Mouse (Mus musculus): ENCODE results near the gene Yju2.

Gene Yju2

DNA sequence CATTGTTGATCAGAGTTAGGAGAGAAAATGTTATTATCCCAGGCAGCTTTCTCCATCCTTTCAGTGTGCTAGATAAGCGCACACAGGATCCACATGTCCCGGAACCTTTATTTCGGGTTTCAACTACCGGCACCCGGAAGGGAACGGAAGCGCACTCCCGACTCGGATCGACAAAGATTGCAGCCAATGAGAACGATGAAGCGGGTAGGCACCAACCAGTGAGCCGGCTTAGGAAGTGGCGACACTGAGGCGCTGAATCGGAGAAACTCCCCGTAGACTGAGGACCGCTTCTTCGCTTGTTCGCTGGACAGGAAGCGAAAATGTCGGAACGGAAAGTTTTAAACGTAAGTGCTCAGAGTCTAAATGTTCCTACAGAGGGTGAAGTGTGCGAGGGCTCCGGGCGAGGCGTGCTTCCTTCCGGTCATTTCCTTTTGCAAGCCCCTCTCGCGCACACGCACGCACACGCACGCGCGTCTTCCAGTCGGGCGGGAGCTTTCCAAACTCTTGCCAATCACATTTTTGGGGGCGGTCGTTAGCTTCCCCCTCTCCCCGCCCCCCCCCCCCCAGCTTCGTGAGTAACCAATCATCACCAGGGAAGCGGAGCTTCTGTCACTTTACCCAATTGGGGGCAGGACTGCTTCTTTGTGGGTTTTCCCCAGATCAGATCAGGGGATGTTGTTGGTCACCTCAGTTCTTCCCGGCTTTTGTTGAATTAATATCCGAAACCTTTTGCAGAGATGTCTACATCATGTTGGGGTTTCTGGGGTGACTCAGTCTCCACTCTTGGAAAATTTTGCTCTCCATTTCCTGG lies at the start of gene Yju2:
TSS of gene Yju2 (plus strand) at position 182 of the 811 bp plus-strand sequence.
- DNase-seq: peak; percentile 96

DNA sequence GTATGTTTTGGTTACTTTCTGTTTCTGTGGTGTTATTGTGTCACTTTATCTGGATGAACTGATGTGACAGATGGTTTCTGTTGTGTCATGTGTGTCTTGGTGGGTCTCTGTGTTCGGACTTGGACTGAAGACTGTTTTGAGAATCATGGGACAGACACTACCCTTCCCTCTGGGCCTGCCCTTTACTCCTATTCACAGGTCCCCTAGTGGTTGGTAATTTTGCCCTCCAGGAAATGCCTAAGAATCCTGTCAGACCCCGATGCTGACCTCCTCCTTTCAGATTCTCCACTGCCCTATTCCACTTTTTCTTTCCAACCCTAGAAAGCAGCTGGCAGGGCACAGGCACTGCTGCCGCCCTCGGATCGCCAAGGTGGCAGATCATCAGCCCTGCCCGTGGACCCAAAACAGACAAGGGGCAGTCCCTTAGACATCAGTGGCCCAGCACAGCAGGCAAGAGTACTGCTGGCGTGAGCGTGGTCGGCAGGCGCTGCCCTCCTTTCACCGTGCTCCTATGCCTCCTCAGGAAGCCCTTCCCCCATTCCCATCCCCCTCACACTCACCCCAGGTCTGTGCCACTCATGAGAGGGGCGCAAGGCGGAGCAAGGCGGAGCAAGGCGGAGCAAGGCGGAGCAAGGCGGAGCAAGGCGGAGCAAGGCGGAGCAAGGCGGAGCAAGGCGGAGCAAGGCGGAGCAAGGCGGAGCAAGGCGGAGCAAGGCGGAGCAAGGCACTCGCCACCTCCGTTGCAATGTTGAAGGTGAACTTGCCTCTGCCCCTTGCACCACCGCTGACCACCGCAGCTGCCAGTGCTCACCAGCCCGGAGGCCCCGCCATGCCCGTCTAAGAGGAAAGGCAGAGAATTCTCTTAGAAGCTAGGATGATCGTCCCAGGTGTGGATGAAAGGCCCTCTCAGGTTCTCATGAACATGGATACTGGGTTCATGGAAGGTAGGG lies 27.1 kb upstream of the Yju2 start:
- DNase-seq: peak; percentile 73

DNA sequence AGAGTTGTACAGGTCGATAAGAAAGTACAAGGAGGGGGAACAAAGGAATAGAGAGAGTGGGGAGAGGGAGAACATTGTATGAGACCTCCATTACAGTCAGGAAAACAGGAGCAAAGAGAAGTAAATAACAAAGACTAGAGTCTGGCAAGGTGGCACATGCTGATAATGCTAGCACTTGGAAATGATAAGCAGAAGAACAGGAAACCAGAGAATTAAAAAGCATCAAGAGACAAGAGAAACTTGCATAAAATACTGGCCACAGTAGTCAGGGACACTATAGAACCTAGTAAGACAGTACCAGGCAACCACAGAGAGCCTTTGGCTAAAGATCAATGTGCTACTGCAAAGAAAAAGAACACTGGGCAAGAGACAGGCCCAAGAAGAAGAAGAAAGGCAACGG lies 26.3 kb upstream of the Yju2 start:
- no peak for DNase-seq

DNA sequence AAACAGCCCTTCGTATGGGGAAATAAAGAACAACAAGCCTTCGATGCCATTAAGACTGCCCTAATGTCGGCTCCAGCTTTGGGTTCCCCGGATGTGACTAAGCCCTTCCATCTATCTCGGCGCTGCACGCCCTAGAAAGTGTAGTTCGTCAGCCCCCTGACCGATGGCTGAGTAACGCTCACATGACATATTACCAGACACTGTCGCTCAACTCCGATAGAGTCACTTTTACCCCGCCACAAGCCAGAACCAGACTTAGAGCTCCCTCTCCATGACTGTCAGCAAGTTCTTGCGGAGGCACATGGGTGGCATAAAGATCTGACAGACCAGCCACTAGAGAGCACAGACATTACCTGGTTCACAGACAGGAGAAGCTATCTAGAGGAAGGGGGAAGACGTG lies 25.7 kb upstream of the Yju2 start:
- no peak for DNase-seq

DNA sequence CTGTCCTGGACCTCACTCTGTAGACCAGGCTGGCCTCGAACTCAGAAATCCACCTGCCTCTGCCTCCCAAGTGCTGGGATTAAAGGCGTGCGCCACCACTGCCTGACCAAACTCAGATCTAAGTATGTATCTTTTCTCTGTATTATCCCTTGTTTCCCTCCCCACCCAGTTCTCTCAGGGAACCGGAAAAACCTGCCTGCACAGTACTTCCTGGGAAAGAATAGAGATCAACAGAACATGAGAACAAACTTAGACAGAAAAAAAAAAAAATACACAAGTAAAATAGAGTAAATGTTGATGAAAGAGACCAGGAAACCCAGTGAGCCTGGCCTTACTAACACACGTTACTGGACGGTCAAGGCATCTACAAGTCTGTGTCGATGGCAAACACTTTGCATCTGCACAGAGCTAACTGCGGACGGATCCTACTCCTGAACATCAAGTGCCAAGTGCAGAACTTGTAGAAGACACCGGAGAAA lies 14.5 kb upstream of the Yju2 start:
- DNase-seq: peak; percentile 42

DNA sequence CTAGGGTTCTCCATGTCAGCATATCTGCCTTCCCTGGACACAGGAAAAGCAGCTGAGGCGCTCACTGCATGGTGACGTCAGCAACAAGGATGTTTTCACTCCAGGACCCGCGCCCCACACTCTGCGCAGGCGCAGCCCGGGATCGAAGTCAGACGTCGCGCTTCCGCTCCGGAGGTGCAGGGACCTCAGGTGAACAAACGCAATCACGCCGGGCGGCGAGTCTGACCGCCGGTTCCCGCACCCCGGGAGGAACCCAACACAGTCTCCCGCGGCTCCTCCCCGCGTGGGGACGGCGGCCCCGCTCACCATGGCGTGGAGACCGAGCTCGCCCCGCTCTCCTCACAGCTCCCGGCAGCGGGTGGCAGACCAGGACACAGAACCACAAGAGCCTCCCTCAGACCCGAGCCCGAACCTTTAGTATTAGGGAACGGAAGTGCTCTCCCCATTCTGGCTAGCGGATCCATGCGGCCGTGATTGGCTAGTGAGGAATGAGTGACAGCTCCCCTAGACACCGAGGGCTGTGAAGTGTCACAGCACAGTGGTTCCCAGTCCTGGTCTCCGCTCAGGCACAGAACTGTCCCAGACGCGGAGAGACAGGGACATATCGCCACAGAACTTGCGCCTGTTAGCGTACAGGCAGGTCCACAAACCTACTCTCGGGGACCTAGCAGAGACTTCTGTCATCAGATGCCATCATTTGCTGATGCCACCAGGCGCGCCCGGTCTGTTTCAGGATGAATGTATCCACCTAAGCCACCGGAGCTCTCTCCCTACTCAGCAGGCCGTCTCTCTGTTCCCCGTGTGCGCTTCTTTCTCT lies 13.8 kb upstream of the Yju2 start:
- peak; percentile 96 for DNase-seq

DNA sequence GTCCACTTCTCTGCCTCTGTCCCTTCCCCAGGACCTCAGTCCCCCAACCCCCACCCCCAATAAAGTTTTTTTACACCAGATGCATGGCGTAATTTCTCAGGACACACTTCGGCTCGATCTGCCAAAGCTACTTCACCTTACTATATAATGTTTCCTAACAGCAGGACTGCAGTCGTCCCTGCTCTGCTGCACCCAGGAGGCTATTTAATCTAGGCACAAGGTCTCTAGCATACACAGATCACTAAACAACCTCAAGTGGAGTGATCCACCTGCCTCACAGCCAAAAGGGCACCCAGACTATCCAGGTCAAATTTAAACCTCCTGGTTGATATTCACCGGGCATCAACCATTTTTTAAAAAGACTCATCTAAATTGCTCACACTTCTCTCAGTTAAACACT lies 13.2 kb upstream of the Yju2 start:
- DNase-seq: no peak

DNA sequence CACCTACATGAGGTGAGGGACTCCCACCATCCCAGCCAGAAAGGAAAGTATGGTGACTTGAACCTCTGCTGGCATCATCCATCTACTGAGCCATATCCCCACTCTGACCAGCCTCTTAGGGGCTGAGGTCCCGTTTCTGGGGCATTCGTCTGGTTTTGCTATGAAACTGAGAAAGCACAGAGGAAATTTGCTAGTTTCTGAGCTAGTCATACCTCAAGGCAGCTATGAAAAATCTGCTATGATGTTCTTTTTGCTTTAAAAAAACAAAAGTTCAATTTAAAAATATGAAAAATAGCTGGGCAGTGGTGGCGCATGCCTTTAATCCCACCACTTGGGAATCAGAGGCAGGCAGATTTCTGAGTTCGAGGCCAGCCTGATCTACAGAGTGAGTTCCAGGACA lies 10.3 kb upstream of the Yju2 start:
- no peak for DNase-seq

DNA sequence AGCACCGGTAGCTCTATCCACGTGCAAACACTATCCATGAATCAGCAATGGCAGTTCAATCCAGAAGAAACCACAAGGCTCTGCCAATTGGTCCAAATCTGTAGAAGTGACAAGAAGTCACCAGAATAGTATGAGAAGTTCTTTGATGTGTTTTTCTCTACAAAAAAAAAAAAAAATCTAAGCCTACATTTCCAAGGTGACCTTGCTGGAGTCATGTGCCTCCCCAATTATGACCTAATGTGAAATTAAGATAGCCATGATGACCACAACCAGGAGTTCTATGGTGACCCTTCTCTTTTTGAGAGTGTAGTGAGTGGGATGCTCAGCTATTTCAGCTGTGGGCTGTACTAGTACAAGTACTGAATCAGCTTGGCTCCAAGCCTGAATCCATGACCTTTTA lies 9.5 kb upstream of the Yju2 start, which contains the start of gene Zfp119b:
TSS of gene Zfp119b (minus strand) at position 101 of the 400 bp plus-strand sequence.
- DNase-seq: no peak

DNA sequence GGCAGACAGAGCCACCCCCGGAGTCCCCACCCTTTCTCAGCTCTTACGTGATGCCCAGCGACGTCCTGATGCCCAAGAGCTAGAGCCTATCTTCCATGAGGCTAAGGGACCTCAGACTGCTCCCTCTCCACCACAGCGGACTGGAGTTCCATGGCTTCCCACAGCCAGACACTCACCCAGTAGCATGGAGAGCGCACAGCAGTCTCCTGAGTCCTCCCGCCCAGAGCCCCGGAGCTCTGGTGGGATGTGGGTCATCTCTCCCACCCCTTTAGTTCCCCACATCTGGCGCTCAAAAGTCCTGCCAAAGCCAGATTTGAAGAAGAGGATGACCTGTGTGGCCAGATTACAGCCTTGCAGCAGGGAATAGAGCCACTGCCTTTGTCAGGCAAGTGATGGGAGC lies 8.3 kb upstream of the Yju2 start:
- DNase-seq: no peak

DNA sequence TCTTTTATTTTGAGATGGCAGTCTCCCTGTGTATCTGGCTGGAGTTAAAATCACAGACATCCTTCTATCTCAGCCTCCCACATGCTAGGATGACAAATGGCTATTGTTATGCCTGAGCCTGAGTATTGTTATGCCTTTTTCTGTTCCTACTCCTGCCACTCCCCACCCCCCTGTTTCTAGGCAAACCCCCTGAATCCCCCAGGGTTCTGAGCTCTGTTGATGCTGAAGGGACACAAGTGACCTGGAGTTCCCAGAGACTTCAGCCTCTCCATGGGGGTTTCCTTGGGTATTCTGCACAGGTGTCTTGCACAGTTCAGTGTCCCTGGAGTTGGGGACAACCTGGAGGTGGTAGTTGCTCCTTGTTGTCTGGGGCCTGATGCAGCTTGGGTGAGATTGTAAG lies 6.9 kb upstream of the Yju2 start:
- DNase-seq: no peak

DNA sequence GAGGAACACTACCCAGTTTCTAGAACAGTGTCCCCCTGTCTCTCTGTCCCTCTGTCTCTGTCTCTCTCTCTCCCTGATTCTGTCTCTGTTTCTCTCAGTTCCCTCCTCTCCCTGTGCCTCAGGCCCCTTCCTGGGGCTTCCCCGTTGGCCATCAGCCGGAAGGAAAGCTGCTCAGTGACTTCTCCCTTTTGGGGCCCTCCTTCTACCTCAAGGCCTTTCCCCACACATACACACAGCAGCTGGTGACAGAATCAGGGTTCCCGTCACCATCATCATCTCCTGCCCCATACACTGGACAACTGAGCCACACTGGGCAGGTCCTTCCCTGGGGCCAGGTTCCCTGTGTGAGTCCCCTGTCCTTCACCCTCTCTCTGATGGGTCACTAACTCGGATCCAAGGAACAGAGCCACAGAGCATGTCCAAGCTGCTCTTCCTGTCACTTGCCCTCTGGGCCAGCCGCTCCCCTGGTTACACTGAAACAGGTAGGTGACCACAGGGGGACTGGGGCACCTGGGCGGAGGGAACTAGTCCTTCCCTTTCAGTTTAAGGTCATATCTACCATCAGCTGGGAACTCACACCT lies 6.4 kb upstream of the Yju2 start, which contains the start of gene Ebi3:
TSS of gene Ebi3 (plus strand) at position 194 of the 581 bp plus-strand sequence.
- no peak for DNase-seq

DNA sequence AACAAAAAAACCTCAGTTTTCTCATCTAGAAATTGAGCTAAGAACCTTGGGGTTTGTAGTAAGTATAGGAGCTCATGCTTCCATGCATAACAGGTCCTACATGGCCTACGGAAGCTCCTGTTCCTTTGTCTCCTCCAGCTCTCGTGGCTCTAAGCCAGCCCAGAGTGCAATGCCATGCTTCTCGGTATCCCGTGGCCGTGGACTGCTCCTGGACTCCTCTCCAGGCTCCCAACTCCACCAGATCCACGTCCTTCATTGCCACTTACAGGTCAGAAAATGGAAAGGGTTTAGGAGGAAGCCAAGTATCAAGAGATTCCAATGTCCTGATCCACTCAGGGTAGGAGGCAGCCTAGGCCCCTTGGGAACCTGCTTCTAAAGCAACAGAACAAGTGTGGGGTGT lies 5.1 kb upstream of the Yju2 start:
- DNase-seq: no peak

DNA sequence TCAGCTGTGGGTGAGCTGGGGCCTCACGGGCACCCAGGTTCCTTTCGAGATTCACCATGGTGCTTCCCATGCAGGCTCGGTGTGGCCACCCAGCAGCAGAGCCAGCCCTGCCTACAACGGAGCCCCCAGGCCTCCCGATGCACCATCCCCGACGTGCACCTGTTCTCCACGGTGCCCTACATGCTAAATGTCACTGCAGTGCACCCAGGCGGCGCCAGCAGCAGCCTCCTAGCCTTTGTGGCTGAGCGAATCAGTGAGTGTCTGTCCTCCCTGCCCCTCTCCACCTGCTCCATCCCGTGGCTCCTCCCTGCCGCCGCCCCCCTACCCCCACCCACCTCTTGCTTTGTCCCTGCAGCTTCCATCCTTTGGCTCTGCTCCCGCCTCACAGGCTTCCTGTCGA lies 4.7 kb upstream of the Yju2 start:
- DNase-seq: no peak

DNA sequence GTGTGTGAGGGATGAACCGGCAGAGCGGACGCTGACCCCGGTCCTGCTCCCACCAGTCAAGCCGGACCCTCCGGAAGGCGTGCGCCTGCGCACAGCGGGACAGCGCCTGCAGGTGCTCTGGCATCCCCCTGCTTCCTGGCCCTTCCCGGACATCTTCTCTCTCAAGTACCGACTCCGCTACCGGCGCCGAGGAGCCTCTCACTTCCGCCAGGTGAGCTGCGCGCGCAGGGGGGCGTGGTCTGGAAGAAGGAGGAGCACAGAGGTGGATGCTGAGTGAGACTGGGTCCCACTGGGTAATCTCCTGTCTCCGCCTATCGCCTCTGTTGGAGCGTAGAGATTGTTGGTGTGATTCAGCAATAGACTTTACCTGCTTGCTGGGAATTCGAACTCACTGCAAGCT lies 2.8 kb upstream of the Yju2 start:
- peak; percentile 84 for DNase-seq

DNA sequence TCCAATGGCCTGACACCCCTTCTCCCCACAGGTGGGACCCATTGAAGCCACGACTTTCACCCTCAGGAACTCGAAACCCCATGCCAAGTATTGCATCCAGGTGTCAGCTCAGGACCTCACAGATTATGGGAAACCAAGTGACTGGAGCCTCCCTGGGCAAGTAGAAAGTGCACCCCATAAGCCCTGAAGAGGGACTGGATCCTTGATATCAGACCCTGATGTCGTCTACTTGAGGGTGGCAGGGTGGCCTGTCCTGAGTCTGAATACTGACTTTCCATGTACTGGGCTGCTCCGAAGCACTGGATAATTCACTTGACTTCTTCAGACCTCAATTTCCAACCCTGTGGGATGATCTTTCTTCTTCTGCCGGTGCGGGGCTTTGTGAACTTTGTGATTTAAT lies 2.3 kb upstream of the Yju2 start:
- DNase-seq: no peak

DNA sequence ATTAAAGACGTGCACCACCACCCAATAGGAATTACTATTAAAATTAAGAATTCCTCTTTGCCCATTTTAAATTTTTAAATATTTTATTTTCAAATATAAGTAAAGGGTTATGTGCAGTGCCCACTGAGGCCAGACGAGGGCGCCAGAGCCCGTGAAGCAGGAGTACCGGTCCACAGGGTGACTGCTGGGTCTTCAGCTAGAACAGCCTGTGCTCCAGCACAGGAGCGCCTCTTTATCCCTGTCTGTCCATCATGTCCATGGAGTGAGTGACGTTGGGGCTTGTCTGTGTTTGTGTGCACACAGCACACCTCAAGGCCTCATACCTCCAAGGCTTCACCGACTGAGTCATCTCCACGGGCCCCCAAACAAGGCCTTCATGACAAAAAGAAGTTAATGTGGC lies 1.7 kb upstream of the Yju2 start:
- peak; percentile 86 for DNase-seq

DNA sequence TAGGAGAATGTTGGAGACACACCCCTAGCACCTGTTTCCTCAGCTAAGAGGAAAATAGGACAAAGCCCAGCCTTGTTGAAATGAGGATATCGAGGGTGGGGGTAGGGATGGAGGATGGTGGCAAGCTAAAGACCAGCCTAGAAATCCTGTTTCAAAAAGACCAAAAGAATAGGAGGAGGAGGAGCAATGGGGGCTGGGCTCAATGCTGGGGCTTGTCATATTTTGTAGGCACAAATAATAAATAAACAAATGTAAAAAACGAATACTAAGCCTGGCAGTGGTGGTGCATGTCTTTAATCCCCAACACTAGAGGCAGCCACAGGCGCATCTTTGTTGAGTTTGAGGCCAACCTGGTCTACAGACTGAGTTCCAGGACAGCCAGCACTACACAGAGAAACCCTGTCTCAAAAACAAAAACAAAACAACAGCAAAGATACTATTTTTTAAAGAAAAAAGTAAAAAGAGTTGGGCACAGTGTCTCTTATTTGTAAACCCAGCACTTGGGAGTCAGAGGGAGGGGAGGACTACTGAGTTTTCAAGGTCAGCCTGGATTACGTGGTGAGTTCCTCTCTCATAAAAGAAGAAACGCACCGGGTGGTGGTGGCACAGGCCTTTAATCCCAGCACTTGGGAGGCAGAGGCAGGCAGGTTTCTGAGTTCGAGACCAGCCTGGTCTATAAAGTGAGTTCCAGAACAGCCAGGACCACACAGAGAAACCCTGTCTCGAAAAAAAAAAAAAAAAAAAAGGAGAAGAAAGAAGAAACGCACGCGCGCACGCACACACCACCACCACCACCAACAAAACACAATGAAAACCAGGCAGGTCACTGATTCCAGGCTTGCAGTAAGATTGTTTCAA lies 944 bp upstream of the Yju2 start:
- no peak for DNase-seq

DNA sequence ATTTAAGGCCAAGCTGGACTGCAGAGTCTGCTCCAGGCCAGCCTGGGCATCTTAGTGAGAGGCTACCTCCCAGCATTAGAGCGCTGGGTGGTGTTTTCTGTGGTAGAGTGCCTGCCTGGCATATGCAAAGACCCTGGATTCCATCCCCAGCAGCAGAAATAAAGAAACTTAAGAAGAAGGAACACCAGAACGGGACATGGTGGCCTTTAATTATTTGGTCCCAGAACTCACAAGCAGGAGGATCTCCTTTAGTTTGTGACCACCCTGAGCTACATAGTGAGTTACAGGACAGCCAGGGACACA lies 364 bp upstream of the Yju2 start:
- no peak for DNase-seq

DNA sequence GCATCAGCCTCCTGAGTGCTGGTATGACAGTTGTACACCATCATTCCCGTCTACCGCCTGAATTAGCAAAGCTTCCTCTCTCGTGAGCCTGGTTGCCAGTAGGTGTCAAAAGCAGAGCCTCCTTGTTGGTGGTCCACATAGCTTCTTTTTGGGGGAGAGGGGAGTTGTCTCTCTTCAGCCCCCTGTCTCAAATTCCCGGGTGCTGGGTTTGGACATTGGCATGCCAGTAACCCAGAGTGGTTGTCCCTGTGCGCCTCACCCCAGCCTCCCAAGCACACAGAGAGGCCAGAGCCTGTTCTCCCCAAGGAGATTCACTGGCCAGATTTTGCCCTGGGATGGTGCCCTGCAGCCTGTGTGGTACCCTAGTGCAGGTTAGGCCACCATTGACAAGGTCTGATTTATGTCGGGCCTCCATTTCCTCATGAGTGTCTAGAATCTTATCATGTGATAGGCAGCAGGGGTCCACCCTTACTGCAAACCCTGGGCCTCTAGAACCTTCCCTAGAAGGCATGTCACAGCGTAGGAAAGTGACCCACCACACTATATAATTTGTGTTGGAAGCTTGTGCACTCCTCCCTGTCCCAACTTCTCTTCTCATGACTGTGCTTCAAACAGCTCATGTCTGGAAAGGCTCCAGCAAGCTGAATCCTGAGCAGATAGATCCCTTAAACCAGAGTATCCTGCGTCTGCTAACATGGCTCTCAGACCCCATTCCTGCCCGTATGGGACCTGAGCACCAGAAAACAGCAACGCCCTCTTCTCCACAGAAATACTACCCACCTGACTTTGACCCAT lies 1.2 kb downstream of the Yju2 start:
- peak; percentile 3 for DNase-seq

DNA sequence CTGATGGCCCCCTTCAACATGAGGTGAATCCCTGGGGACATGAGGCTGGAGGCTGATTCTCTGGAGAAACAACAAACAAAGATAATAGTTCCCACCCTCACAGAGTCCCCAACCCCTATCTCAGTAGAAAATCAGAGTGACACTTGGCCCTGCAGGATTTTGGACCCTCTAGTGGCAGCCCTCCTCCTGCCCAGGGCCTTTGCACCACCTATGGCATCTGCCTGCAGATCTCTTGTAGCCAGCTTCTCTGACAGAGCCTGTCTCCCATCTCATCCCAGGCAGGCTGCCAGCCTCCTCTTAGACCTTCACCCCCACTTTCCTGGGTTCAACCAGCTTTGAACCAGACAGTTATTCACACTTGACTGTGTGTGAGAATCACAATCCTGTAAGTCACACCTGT lies 1.9 kb downstream of the Yju2 start:
- no peak for DNase-seq

Data from lung, postnatal 10 days (tissue).